Mouse (Mus musculus) gastrocnemius, postnatal 25 days (tissue): Measurements from ENCODE around the gene Rusc2. TPM values are rescaled to one million over a fixed set of nuclear protein-coding genes. Genes with fewer than 3 reads are reported as not detected.
A peak's percentile ranks its signal among the peaks of the same experiment; 100 is the strongest.

Source experiments
- DNase-seq: peaks from one replicate; pipeline ENCODE4 v3.0.0; 2022
- total RNA-seq, 2 experiments: library from RNA; stranded (reverse); gene quantifications; 1 replicate in 1 of 2; 2 replicates in 1 of 2; pipeline ENCODE4 v1.2.3; 2021

Rusc2 gene
- total RNA-seq, 2 experiments from 2014 or later: 22.1 to 24.2 TPM

- no peak for DNase-seq
Measured at GRCm38 (mm10) chr4:43416071-43416490, 34.3 kb downstream of the Rusc2 start.

GRCm38 (mm10) chr4:43417269-43418062 is 35.7 kb downstream of the Rusc2 start:
- DNase-seq: no peak

- DNase-seq: no peak
Measured at GRCm38 (mm10) chr4:43418450-43418849, 36.7 kb downstream of the Rusc2 start.

GRCm38 (mm10) chr4:43418973-43419656 is 37.3 kb downstream of the Rusc2 start:
- no peak for DNase-seq

GRCm38 (mm10) chr4:43419801-43420281 is 38.1 kb downstream of the Rusc2 start:
- DNase-seq: no peak

GRCm38 (mm10) chr4:43420305-43420704 is 38.5 kb downstream of the Rusc2 start:
- DNase-seq: no peak

GRCm38 (mm10) chr4:43421632-43422240 is 40.0 kb downstream of the Rusc2 start:
- DNase-seq: peak; percentile 13

- peak; percentile 33 for DNase-seq
Measured at GRCm38 (mm10) chr4:43423267-43423934, 41.6 kb downstream of the Rusc2 start.

GRCm38 (mm10) chr4:43424072-43424471 is 42.3 kb downstream of the Rusc2 start:
- no peak for DNase-seq

- DNase-seq: no peak
Measured at GRCm38 (mm10) chr4:43425197-43425596, 43.4 kb downstream of the Rusc2 start.

GRCm38 (mm10) chr4:43425648-43426380 is 44.0 kb downstream of the Rusc2 start:
- peak; percentile 14 for DNase-seq

GRCm38 (mm10) chr4:43426487-43426886 is 44.7 kb downstream of the Rusc2 start:
- DNase-seq: no peak

GRCm38 (mm10) chr4:43427501-43428179 is 45.9 kb downstream of the Rusc2 start:
- peak; percentile 19 for DNase-seq

- DNase-seq: no peak
Measured at GRCm38 (mm10) chr4:43428180-43428861, 46.5 kb downstream of the Rusc2 start.

- no peak for DNase-seq
Measured at GRCm38 (mm10) chr4:43428946-43429345, 47.2 kb downstream of the Rusc2 start, which contains the start of gene Fam166b. TSS of gene Fam166b (minus strand) at chr4:43429134.

GRCm38 (mm10) chr4:43431690-43432089 is 49.9 kb downstream of the Rusc2 start:
- DNase-seq: no peak

GRCm38 (mm10) chr4:43432832-43433231 is 51.1 kb downstream of the Rusc2 start:
- DNase-seq: no peak

GRCm38 (mm10) chr4:43441639-43442038 is 59.9 kb downstream of the Rusc2 start, which contains the start of gene Tesk1:
TSS of gene Tesk1 (plus strand) at chr4:43441939.
- no peak for DNase-seq

GRCm38 (mm10) chr4:43442044-43442443 is 60.3 kb downstream of the Rusc2 start:
- DNase-seq: peak; percentile 97
